In the genomic region with DNA sequence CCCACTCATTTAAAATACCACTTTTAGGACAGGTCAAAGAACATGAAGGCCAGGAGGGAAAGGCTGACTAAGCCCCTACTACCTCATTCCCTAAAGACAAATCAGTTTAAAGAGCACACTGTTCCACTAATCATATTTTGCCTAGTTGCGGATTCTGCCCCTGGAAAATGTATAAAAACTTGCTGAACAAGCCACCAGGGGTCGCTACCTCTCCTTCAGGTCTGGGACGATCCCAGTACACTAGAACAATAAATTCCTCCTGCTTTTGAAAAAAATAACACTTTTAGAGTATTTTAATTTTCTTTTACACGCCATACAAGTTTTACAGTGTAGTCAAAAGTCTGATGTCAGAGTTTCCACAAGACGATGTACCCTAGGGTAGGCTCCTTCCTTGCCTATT, we compare ENCODE assay signal across 11 mouse cellular contexts.
A peak's percentile ranks its signal among the peaks of the same experiment; 100 is the strongest.
DNase-seq lines count a peak whose midpoint lies in the region; ATAC-seq and TF ChIP-seq lines count a peak whose summit lies in the region.
"Had no signal": no experiment of that assay in that cellular context is flagged by ENCODE, and none has a peak within 500 bp of the region (broad histone marks: within the 10 kb centered on the region; RNA-seq: fewer than 3 reads in every experiment).

No protein-coding gene starts in this region.

- no peaks in the 10 kb centered on the region for H3K27me3 ChIP-seq in intestine, postnatal 0 days (replicated peaks; ENCODE audit: control insufficient read depth, insufficient read depth, low read length)
- no peaks in the 10 kb centered on the region for H3K27me3 ChIP-seq in intestine, embryonic 15.5 days (replicated peaks)
- H3K27me3 ChIP-seq: hindbrain, embryonic 13.5 days; limb, embryonic 12.5 days had no signal

- no peaks in the 10 kb centered on the region for H3K9me3 ChIP-seq in intestine, postnatal 0 days (ENCODE audit: control insufficient read depth)
- H3K9me3 ChIP-seq in intestine, embryonic 15.5 days, result no peaks in the 10 kb centered on the region
- H3K9me3 ChIP-seq: hindbrain, embryonic 13.5 days; limb, embryonic 12.5 days; midbrain, embryonic 10.5 days had no signal

- 66% methylated on average over 5 of the region's 5 CpGs for WGBS in intestine, postnatal 0 days
- WGBS in intestine, embryonic 15.5 days, result 76% methylated on average over 5 of the region's 5 CpGs

- no peak overlapping the region for H3K4me3 ChIP-seq in intestine, postnatal 0 days (ENCODE audit: low read depth, low read length)
- no peak overlapping the region for H3K4me3 ChIP-seq in intestine, embryonic 15.5 days (replicated peaks)
- H3K4me3 ChIP-seq: hindbrain, embryonic 13.5 days; limb, embryonic 12.5 days; midbrain, embryonic 10.5 days had no signal

- no peaks in the 10 kb centered on the region for H3K36me3 ChIP-seq in intestine, postnatal 0 days (ENCODE audit: control insufficient read depth, insufficient read depth)
- no peaks in the 10 kb centered on the region for H3K36me3 ChIP-seq in intestine, embryonic 15.5 days
- H3K36me3 ChIP-seq: hindbrain, embryonic 13.5 days; limb, embryonic 12.5 days; midbrain, embryonic 10.5 days had no signal

- no peak overlapping the region for H3K27ac ChIP-seq in intestine, postnatal 0 days (ENCODE audit: low read depth, low read length)
- no peak overlapping the region for H3K27ac ChIP-seq in intestine, embryonic 15.5 days
- H3K27ac ChIP-seq: hindbrain, embryonic 13.5 days; limb, embryonic 12.5 days; midbrain, embryonic 10.5 days had no signal

- H3K9ac ChIP-seq in intestine, postnatal 0 days (ENCODE audit: low read depth, low read length), result no peak overlapping the region
- H3K9ac ChIP-seq in intestine, embryonic 15.5 days, result no peak overlapping the region
- H3K9ac ChIP-seq: hindbrain, embryonic 13.5 days; limb, embryonic 12.5 days had no signal

- no peak for ATAC-seq in intestine, postnatal 0 days
- no peak for ATAC-seq in intestine, embryonic 15.5 days
- ATAC-seq in erythroblast, adult 5-6 weeks (replicated peaks; ENCODE audit: low FRiP score, poor library complexity, severe bottlenecking), result no peak

- peak; percentile 15 for DNase-seq in adrenal gland, postnatal 10 days
- no peak for DNase-seq in adrenal gland, postnatal 25 days
- DNase-seq in thymus, postnatal 4 days, result peak; percentile 17
- no peak for DNase-seq in thymus, postnatal 10 days (ENCODE audit: low spot score in 2 of 2)
- no peak for DNase-seq in ovary, adult 18-20 months (ENCODE audit: low spot score)

- H3K4me1 ChIP-seq in intestine, postnatal 0 days (replicated peaks; ENCODE audit: control insufficient read depth, insufficient read depth, low read length), result no peaks in the 10 kb centered on the region
- no peaks in the 10 kb centered on the region for H3K4me1 ChIP-seq in intestine, embryonic 15.5 days (replicated peaks)
- H3K4me1 ChIP-seq: hindbrain, embryonic 13.5 days; limb, embryonic 12.5 days; midbrain, embryonic 10.5 days had no signal

- peak; percentile 47 for TF ChIP-seq CTCF in intestine, postnatal 0 days (IDR thresholded peaks at IDR 0.05; ENCODE audit: low read depth)

- H3K4me2 ChIP-seq in intestine, postnatal 0 days (replicated peaks; ENCODE audit: low read depth), result no peak overlapping the region
- H3K4me2 ChIP-seq in intestine, embryonic 15.5 days (replicated peaks), result no peak overlapping the region
- H3K4me2 ChIP-seq: hindbrain, embryonic 13.5 days; limb, embryonic 12.5 days had no signal

Comparison
In these comparisons a context has a peak if more than half of its experiments do, and no peak if none do; other contexts are left out.
1. DNase-seq: peak in adrenal gland, postnatal 10 days (single experiment) and thymus, postnatal 4 days (single experiment); none in adrenal gland, postnatal 25 days (single experiment), thymus, postnatal 10 days (0 of 2) and ovary, adult 18-20 months (single experiment).